Comparison of ENCODE assay signal across 14 mouse cellular contexts in genomic region chr2:52715538-52715937, GRCm38 (mm10). TPM values are rescaled to one million over a fixed set of nuclear protein-coding genes. Genes with fewer than 3 reads are reported as not detected.
"Had no signal": no experiment of that assay in that cellular context is flagged by ENCODE, and none has a peak within 500 bp of the region (broad histone marks: within the 10 kb centered on the region; RNA-seq: fewer than 3 reads in every experiment).

No protein-coding gene starts in this region.

- H3K4me2 ChIP-seq: liver, embryonic 11.5 days; liver, embryonic 15.5 days; midbrain, embryonic 13.5 days had no signal

- H3K4me1 ChIP-seq: liver, embryonic 15.5 days had no signal

- DNase-seq: kidney, adult 18-20 months; kidney, postnatal 10 days; kidney, postnatal 4 days; lung, adult 2 months; lung, postnatal 36 days; thymus, adult 18-20 months; thymus, postnatal 14 days had no signal

- H3K4me3 ChIP-seq: limb, embryonic 10.5 days; liver, embryonic 15.5 days; midbrain, embryonic 13.5 days had no signal

- H3K27ac ChIP-seq: limb, embryonic 10.5 days; liver, embryonic 15.5 days; midbrain, embryonic 13.5 days; stomach, postnatal 0 days had no signal

- H3K9me3 ChIP-seq: limb, embryonic 10.5 days; liver, embryonic 15.5 days; midbrain, embryonic 13.5 days had no signal

- H3K27me3 ChIP-seq: liver, embryonic 15.5 days; midbrain, embryonic 13.5 days had no signal

- H3K9ac ChIP-seq: liver, embryonic 15.5 days; midbrain, embryonic 13.5 days had no signal

- ATAC-seq: lung, postnatal 0 days; midbrain, embryonic 13.5 days had no signal

RNA-seq across cellular contexts. Expression of gene Cacnb4, which starts 38.9 kb away (rescaled TPM):
- total RNA-seq: megakaryocyte progenitor cell, adult 5-6 weeks had no signal
